Mouse (Mus musculus) ovary, postnatal 36 days (tissue): ENCODE data around the gene Vmn1r100.
"Not testable (repeated sequence)": the region's sequence is repeated elsewhere in the genome, so short reads cannot be mapped to it uniquely, and the experiment has no call there.

Experiments used
- DNase-seq: peaks from one replicate; pipeline ENCODE4 v3.0.0; 2022; ENCODE audit warnings: low spot score, mixed read lengths

Vmn1r100 gene

GRCm38 (mm10) chr7:20417642-20418041, at the start of gene Vmn1r100:
Gene Vmn1r100 (plus strand): TSS chr7:20417942.
- DNase-seq, result not testable (repeated sequence)

DNA sequence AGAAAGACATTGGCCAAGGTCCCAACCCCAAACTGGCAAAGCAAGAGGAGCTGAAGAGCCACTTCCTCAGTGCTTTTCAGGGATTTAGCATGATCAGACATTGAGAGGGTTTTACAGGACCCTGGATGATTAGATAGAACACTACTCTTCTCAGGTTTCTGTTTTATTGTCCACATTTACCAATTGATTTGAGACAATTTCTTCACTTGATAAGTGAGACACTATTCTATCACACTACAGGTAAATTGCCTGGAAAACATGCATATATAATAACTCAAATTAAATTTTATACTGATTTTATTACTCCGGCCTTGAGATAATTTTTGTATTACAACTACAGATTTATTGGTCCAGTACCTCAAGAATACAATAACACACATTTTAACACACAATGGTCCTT, 42.4 kb upstream of the Vmn1r100 start, which contains the start of gene Gm5728:
TSS of gene Gm5728 (minus strand) at position 101 of the 400 bp plus-strand sequence.
- not testable (repeated sequence) for DNase-seq

DNA sequence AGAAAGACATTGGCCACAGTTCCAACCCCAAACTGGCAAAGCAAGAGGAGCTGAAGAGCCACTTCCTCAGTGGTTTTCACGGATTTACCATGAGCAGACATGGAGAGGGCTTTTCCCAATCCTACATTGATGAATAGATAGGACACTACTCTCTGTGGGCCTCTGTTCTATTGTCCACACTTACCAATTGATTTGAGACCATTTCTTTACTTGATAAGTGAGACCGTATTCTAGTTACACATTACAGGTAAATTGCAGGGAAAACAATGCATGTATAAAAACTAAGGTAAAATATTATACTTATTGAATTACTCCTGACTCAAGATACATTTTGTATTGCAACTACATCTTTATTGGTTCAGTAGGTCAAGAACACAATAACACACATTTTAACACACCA, 24.8 kb downstream of the Vmn1r100 start, which contains the start of gene Vmn1r101:
TSS of gene Vmn1r101 (minus strand) at position 101 of the 400 bp plus-strand sequence.
- not testable (repeated sequence) for DNase-seq
